Mouse (Mus musculus) liver, embryonic 14.5 days (tissue): ENCODE measurements at regions not wholly inside any gene's neighbourhood (a gene's known extent, or its start where the extent isn't known, plus 50 kb on each side); places are given as distances from the start of the nearest gene placed in this dataset.
A peak's percentile ranks its signal among the peaks of the same experiment; 100 is the strongest.

Source experiments
- ATAC-seq: fragments of 200-750 bp; cut with Nextera tagmentation; 2 replicates; pipeline ENCODE4 v1.8.0; 2017; ENCODE audit warnings: moderate number of reproducible peaks, mild to moderate bottlenecking, moderate library complexity; ENCODE audit not compliant: insufficient read depth
- DNase-seq, 3 experiments: peaks; one replicate each; pipeline ENCODE4 v3.0.0-alpha.2; 2012 to 2013; ENCODE audit warnings: low read depth in 3 of 3, low spot score in 3 of 3
- H3K27ac ChIP-seq: fragments of 300-500 bp; sonication (generic); 2 replicates; pipeline ENCODE4 v1.5.1; 2014; ENCODE audit warnings: moderate library complexity, mild to moderate bottlenecking, control low read depth, inconsistent platforms
- H3K27me3 ChIP-seq: fragments of 300-500 bp; sonication (generic); 2 replicates; pipeline ENCODE4 v1.6.1; 2014; ENCODE audit warnings: mild to moderate bottlenecking, low read length, moderate library complexity; ENCODE audit not compliant: control insufficient read depth, insufficient read depth
- H3K36me3 ChIP-seq: fragments of 300-500 bp; sonication (generic); replicated peaks from 2 replicates; pipeline ENCODE4 v1.6.1; 2014; ENCODE audit warnings: low read depth; ENCODE audit not compliant: control insufficient read depth, insufficient read depth
- H3K4me1 ChIP-seq, 2 experiments: fragments of 200-500 bp in 1 of 2; fragments of 300-500 bp in 1 of 2; sonication (generic) in 1 of 2; replicated peaks; 2 replicates each; pipeline ENCODE4 v1.6.1; 2012 to 2014; ENCODE audit warnings: antibody characterized with exemption in 1 of 2, inconsistent platforms in 1 of 2, low read length in 1 of 2; ENCODE audit not compliant: control insufficient read depth in 2 of 2, insufficient read depth in 2 of 2
- H3K4me2 ChIP-seq: fragments of 300-500 bp; sonication (generic); 2 replicates; pipeline ENCODE4 v1.6.1; 2014; ENCODE audit warnings: low read depth, mild to moderate bottlenecking, control low read depth, moderate library complexity
- H3K4me3 ChIP-seq, 2 experiments: fragments of 200-500 bp in 1 of 2; fragments of 300-500 bp in 1 of 2; sonication (generic) in 1 of 2; 2 replicates each; pipeline ENCODE4 v1.5.1; 2012 to 2014; ENCODE audit warnings: low read depth in 2 of 2, low read length in 2 of 2, mild to moderate bottlenecking in 2 of 2, control low read depth in 1 of 2, inconsistent platforms in 1 of 2, moderate library complexity in 1 of 2; ENCODE audit not compliant: insufficient read depth in 1 of 2
- H3K9ac ChIP-seq: fragments of 300-500 bp; sonication (generic); replicated peaks from 2 replicates; pipeline ENCODE4 v1.6.1; 2014; ENCODE audit warnings: mild to moderate bottlenecking, control low read depth, moderate library complexity
- H3K9me3 ChIP-seq: fragments of 300-500 bp; sonication (generic); 2 replicates; pipeline ENCODE4 v1.6.1; 2016; ENCODE audit warnings: low read length, mixed read lengths; ENCODE audit not compliant: control insufficient read depth
- CTCF ChIP-seq: IDR thresholded peaks from 2 replicates; pipeline ENCODE4 v1.5.1; 2016; ENCODE audit warnings: antibody characterized with exemption, low read depth, control low read depth
- EP300 ChIP-seq: IDR thresholded peaks from 2 replicates; pipeline ENCODE4 v1.6.1; 2016; ENCODE audit warnings: antibody characterized with exemption, low read depth
- WGBS: fragments of 180-500 bp; shearing (Covaris S2); extraction: QIAGEN DNeasy Blood & Tissue Kit; methylation state at CpG from one replicate; pipeline ENCODE4 v1.1.7; 2014; ENCODE audit not compliant: insufficient replicate concordance; 5-methylcytosine and 5-hydroxymethylcytosine counted together

DNA sequence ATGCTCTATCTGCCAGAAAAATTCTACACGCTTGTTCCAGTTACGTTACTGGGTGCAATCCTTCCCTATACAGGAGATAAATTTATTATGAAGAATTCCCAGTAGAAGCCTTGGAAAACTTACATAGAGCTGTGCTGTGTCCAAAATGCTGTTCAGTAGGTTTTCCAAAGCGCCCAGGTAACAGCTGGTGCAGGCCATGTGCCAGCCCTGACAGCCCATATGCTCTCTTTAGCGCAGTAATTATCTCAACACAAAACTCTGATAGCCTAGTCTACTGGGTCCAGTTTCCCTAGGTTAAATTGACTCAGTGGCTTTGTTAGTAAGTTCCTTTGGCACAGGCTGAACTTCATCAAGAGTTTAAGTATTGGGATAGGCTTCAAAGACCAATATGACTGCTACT lies 122.2 kb upstream of the Rnf219 start:
- H3K4me3 ChIP-seq, result no peak overlapping the region
- WGBS, result 69% methylated on average over 4 of the region's 4 CpGs
- no peak for DNase-seq

DNA sequence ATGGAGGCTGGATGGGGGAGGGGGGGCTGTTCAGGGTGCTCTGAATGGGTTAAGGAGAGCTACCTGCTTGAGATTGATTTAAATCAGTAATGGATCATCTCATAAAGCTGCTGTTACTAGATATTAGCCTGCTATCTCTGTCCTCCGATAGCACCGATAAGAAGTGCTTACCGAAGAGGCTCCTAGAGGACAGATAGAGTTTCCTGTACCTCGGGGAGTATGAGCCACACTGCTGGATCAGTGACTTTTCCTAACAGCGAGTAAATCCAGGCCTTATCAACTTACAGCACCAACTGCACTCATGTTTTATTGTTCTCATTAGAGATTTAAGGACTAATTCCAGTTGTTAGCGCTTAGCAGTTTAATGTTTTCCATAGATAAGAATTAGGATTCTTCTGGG lies 120.3 kb upstream of the Rnf219 start:
- WGBS, result 48% methylated on average over 6 of the region's 6 CpGs
- no peak overlapping the region for H3K4me3 ChIP-seq
- ATAC-seq (no peak), DNase-seq (no peak)
- H3K27ac ChIP-seq, result no peak overlapping the region
- TF ChIP-seq CTCF (no peak), EP300 (no peak)
- H3K36me3 ChIP-seq, result no peaks in the 10 kb centered on the region
- no peaks in the 10 kb centered on the region for H3K27me3 ChIP-seq
- no peak overlapping the region for H3K9ac ChIP-seq
- H3K9me3 ChIP-seq, result no peaks in the 10 kb centered on the region
- no peak overlapping the region for H3K4me2 ChIP-seq
- H3K4me1 ChIP-seq, result no peaks in the 10 kb centered on the region

More for the DNA sequence above, 122.2 kb upstream of the Rnf219 start:
- Histone ChIP-seq H3K4me2 (no peak overlapping the region), H3K27me3 (no peaks in the 10 kb centered on the region), H3K27ac (no peak overlapping the region), H3K4me1 (no peaks in the 10 kb centered on the region), H3K9ac (no peak overlapping the region), H3K9me3 (no peaks in the 10 kb centered on the region), H3K36me3 (no peaks in the 10 kb centered on the region)
- TF ChIP-seq CTCF (no peak), EP300 (no peak)
- ATAC-seq, result no peak

- H3K9me3 ChIP-seq, result no peaks in the 10 kb centered on the region
- DNase-seq (no peak), ATAC-seq (no peak)
- H3K9ac ChIP-seq, result no peak overlapping the region
- no peak overlapping the region for H3K4me2 ChIP-seq
- H3K36me3 ChIP-seq, result no peaks in the 10 kb centered on the region
- H3K27ac ChIP-seq, result no peak overlapping the region
- 72% methylated on average over 7 of the region's 7 CpGs for WGBS
- H3K27me3 ChIP-seq, result no peaks in the 10 kb centered on the region
- no peaks in the 10 kb centered on the region for H3K4me1 ChIP-seq
- TF ChIP-seq EP300 (no peak), CTCF (no peak)
- H3K4me3 ChIP-seq, result no peak overlapping the region
These were observed 116.9 kb upstream of the Rnf219 start for GRCm38 (mm10) chr14:104639300-104639699.

DNA sequence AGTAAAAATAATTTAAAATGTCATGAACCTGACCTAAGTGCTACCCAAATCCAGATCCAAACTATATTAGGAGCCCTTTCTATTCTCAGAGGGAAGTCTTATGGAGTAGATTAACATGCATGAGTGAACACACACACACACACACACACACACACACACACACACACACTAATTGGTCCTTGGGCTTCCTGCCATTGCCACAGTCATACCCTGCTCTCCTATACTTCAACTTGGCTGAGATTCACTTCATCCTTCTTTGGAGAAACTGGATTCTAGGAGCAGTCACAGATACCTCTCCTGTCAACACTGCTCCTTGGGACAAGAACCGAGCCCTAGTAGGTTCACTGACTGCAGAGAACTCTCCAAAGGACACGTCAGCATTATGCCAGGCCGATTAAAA lies 89.0 kb upstream of the Rnf219 start:
- Histone ChIP-seq H3K9ac (no peak overlapping the region), H3K4me1 (no peaks in the 10 kb centered on the region), H3K4me2 (no peak overlapping the region), H3K27me3 (no peaks in the 10 kb centered on the region), H3K27ac (no peak overlapping the region), H3K36me3 (no peaks in the 10 kb centered on the region), H3K4me3 (no peak overlapping the region), H3K9me3 (no peaks in the 10 kb centered on the region)
- WGBS, result 50% methylated on average over 3 of the region's 3 CpGs
- ATAC-seq, result no peak
- DNase-seq, result no peak
- no peak for TF ChIP-seq EP300
- no peak for TF ChIP-seq CTCF

DNA sequence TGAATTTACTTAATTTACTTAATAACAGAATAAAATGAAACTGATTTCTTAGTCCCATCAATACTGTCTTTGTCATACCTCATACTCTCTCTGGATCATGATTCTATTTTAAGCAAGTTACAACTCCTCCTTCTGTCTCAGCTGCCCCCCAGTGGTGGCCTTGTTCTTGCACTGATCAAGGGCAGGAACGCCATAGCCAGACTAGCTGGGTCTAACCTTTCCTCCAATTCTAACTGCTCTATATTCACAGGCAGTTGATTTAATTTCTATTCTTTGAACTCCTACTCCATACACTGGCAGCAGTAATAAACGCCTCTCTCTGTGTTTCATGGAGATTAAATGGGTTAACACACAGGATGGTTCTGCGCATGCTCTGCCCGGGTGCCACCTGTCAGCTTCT lies 87.9 kb upstream of the Rnf219 start:
- ATAC-seq (no peak), DNase-seq (no peak)
- Histone ChIP-seq H3K9ac (no peak overlapping the region), H3K9me3 (no peaks in the 10 kb centered on the region), H3K27me3 (no peaks in the 10 kb centered on the region), H3K4me1 (no peaks in the 10 kb centered on the region), H3K4me2 (no peak overlapping the region), H3K4me3 (no peak overlapping the region), H3K36me3 (no peaks in the 10 kb centered on the region), H3K27ac (no peak overlapping the region)
- TF ChIP-seq EP300, result no peak
- TF ChIP-seq CTCF, result 0 out of 2 replicates have a peak, but pooled peaks have one; percentile 9
- WGBS, result 57% methylated on average over 4 of the region's 4 CpGs
